ENCODE assay signal across 8 mouse cellular contexts in the genomic region with DNA sequence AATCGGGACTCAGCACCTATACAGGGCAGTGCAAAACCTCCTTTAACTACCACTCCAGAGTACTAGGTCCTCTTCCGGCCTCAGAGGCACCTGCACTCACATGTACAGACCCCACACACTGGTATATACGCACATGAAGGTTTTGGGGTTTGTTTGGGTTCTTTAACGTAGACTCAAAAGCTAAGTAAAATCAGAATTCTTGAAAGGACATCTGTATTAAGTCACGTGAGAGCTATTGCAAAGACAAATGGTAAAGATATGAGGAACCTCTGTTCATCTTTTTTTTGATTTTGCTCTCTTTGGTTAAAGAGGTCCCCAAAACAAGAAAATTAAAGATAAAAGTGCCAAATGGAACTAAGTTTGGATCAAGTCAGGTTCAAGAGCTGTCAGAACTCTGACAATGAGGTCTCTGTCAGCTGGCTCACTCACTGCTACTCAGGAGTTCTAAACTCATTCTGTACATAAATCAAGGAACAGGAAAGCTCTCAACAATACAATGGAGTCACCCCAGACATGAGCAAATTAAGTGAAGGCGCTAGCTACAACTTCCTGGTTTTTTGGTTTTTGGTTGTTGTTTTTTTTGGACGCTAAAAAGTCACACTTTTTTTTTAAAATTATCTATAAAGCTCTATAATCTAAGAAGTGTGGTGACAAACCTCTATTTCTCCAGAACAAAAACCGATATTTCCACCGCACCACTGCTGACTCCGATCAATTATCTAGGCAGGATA. TPM values are rescaled to one million over a fixed set of nuclear protein-coding genes. Genes with fewer than 3 reads are reported as not detected.
DNase-seq lines count a peak whose midpoint lies in the region; ATAC-seq and TF ChIP-seq lines count a peak whose summit lies in the region.

No protein-coding gene starts in this region.

- H3K4me2 ChIP-seq in liver, embryonic 12.5 days, result peak overlapping the region; percentile 74

- H3K27me3 ChIP-seq in liver, embryonic 12.5 days (replicated peaks), result no peaks in the 10 kb centered on the region; the same call in 1 of the 2 replicates

- H3K4me1 ChIP-seq in embryonic fibroblast, embryonic 13.5 days (ENCODE audit: control insufficient read depth, insufficient read depth, low read length), result no peaks in the 10 kb centered on the region
- peaks cover 39% of the 10 kb centered on the region for H3K4me1 ChIP-seq in liver, embryonic 12.5 days

- H3K36me3 ChIP-seq in liver, embryonic 12.5 days, result peaks cover 27% of the 10 kb centered on the region

- no peak for TF ChIP-seq POLR2A in embryonic fibroblast, embryonic 13.5 days (IDR thresholded peaks at IDR 0.05; ENCODE audit: low read depth, low read length)

- WGBS in liver, embryonic 12.5 days (ENCODE audit: insufficient replicate concordance), result 29% methylated on average over 10 of the region's 10 CpGs

- no peak for DNase-seq in gastrocnemius, adult 2 months
- no peak for DNase-seq in gastrocnemius, adult 8-10 months (ENCODE audit: low spot score in 2 of 2)
- peak; percentile 30 for DNase-seq in 3T3-L1 (ENCODE audit: low read depth, low spot score)
- no peak for DNase-seq in layer of hippocampus, postnatal 10 days (ENCODE audit: low spot score in 2 of 2)
- no peak for DNase-seq in adrenal gland, postnatal 14 days
- no peak for DNase-seq in frontal cortex, postnatal 14 days (ENCODE audit: low spot score in 2 of 2)

- H3K27ac ChIP-seq in gastrocnemius, adult 2 months, result peak overlapping the region; percentile 99
- peak overlapping the region; percentile 56; the same call in 1 of the 2 replicates for H3K27ac ChIP-seq in embryonic fibroblast, embryonic 13.5 days (ENCODE audit: insufficient read depth, low read length)
- H3K27ac ChIP-seq in liver, embryonic 12.5 days, result peak overlapping the region; percentile 98

- no peaks in the 10 kb centered on the region for H3K9me3 ChIP-seq in liver, embryonic 12.5 days (replicated peaks)

- TF ChIP-seq CTCF in gastrocnemius, adult 2 months (IDR thresholded peaks at IDR 0.05), result no peak
- TF ChIP-seq CTCF in embryonic fibroblast, embryonic 13.5 days (IDR thresholded peaks at IDR 0.05; ENCODE audit: borderline replicate concordance, insufficient read depth, low read length), result no peak

- H3K4me3 ChIP-seq in gastrocnemius, adult 2 months, result peak overlapping the region; percentile 94
- peak overlapping the region; percentile 88 for H3K4me3 ChIP-seq in embryonic fibroblast, embryonic 13.5 days (ENCODE audit: insufficient read depth, low read length)
- peak overlapping the region; percentile 100 for H3K4me3 ChIP-seq in liver, embryonic 12.5 days

- ATAC-seq in liver, embryonic 12.5 days, result no peak

- peak overlapping the region; percentile 99 for H3K9ac ChIP-seq in liver, embryonic 12.5 days

- intact Hi-C loops in gastrocnemius, adult 2 months (cut with DNase I), result no loop called here

RNA-seq across cellular contexts. Expression of gene Rnf111, which starts 1.1 kb away (rescaled TPM):
- total RNA-seq in gastrocnemius, adult 2 months (2021), result 10 to 100 TPM; 13.3 to 14.0 TPM
- total RNA-seq in gastrocnemius, adult 8-10 months (2022), result 10 to 100 TPM in 3 of 4 experiments, 1 to 10 TPM in 1; 9.9 to 13.2 (median 11.0) TPM
- 39.2 and 45.3 TPM in 2 replicates for polyA plus RNA-seq in embryonic fibroblast, embryonic 13.5 days (2011; ENCODE audit: insufficient read length, low read depth, missing spikeins)
- polyA plus RNA-seq in liver, embryonic 12.5 days (2016; fragmentation: Nextera tagmentation; extraction: Ambion mirVana), result 13.8 and 15.0 TPM in 2 replicates
- total RNA-seq in layer of hippocampus, postnatal 10 days (2021), result 10 to 100 TPM; 34.3 to 35.8 TPM
- 36.6 and 37.6 TPM in 2 replicates for total RNA-seq in adrenal gland, postnatal 14 days (2021)

RNA-seq across cellular contexts. Expression of gene Sltm, which starts 40.1 kb away (rescaled TPM):
- total RNA-seq in gastrocnemius, adult 2 months (2021), result 10 to 100 TPM; 16.9 to 20.9 TPM
- total RNA-seq in gastrocnemius, adult 8-10 months (2022), result 10 to 100 TPM; 11.6 to 16.1 (median 14.6) TPM
- 40.9 and 50.6 TPM in 2 replicates for polyA plus RNA-seq in embryonic fibroblast, embryonic 13.5 days (2011; ENCODE audit: insufficient read length, low read depth, missing spikeins)
- polyA plus RNA-seq in liver, embryonic 12.5 days (2016; fragmentation: Nextera tagmentation; extraction: Ambion mirVana), result 30.7 and 32.3 TPM in 2 replicates
- 10 to 100 TPM; 48.4 to 60.3 TPM for total RNA-seq in layer of hippocampus, postnatal 10 days (2021)
- 36.7 and 41.3 TPM in 2 replicates for total RNA-seq in adrenal gland, postnatal 14 days (2021)
